Mouse (Mus musculus): ENCODE data around the gene Zfp219. TPM values are rescaled to one million over a fixed set of nuclear protein-coding genes. Genes with fewer than 3 reads are reported as not detected.
A peak's percentile ranks its signal among the peaks of the same experiment; 100 is the strongest.
"Not testable (repeated sequence)": the region's sequence is repeated elsewhere in the genome, so short reads cannot be mapped to it uniquely, and the experiment has no call there.

The Zfp219 gene
- total and polyA plus RNA-seq, 3 experiments: 36.3 to 46.9 TPM; not detected in 1

DNA sequence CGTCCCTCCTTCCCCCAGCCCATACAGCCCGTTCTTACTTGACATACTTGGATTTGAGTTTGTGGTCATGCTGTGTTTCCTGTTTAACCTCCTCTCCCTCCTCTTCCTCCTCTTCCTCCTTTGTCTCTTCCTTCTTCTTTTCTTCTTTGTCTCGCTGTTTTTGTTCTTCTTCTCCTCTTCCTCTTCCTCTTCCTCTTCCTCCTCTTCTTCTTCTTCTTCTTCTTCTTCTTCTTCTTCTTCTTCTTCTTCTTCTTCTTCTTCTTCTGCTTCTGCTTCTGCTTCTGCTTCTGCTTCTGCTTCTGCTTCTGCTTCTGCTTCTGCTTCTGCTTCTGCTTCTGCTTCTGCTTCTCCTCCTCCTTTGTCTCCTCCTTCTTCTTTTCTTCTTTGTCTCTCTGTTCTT, 21.8 kb upstream of the Zfp219 start, which contains the start of gene Olfr221:
TSS of gene Olfr221 (minus strand) at position 101 of the 400 bp plus-strand sequence.
- Histone ChIP-seq H3K4me3 (ENCODE audit: control insufficient read depth in 1 of 2, insufficient read depth in 1 of 2, low read depth in 2 of 2, low read length in 2 of 2) (peak within 1 kb of the TSS in 1 of 2 experiments; percentile 48; a peak in 2 of 4 replicates), H3K36me3 (ENCODE audit: control insufficient read depth in 1 of 2, insufficient read depth in 2 of 2, low read length in 2 of 2) (peaks cover 0 to 22% of the 10 kb centered on the region in 2 experiments; a peak in 2 of 4 replicates), H3K4me1 (ENCODE audit: control insufficient read depth in 1 of 2, insufficient read depth in 2 of 2, low read length in 2 of 2) (peaks cover 9 to 30% of the 10 kb centered on the region in 2 experiments)
- TF ChIP-seq TBP (IDR thresholded peaks at IDR 0.05; ENCODE audit: low read depth, low read length): 0 out of 2 replicates have a peak, but pooled peaks have one; percentile 0
- TF ChIP-seq MYC (IDR thresholded peaks at IDR 0.05; ENCODE audit: low read depth, low read length): 0 out of 2 replicates have a peak, but pooled peaks have one; percentile 16
- peak in 1 of 2 experiments; percentile 43; a peak in 1 of 4 replicates for TF ChIP-seq EP300 (IDR thresholded peaks at IDR 0.05; ENCODE audit: low read depth in 1 of 2, low read length in 2 of 2)
- not testable (repeated sequence) for H3K9ac ChIP-seq (ENCODE audit: control insufficient read depth, low read depth, low read length, poor library complexity, severe bottlenecking); H3K79me2 ChIP-seq (ENCODE audit: control insufficient read depth, insufficient read depth, low read length, poor library complexity); H3K27ac ChIP-seq (ENCODE audit: control insufficient read depth, low read depth, low read length); H3K9me3 ChIP-seq (replicated peaks; ENCODE audit: insufficient read depth, low read length); DNase-seq (ENCODE audit: low read depth, low spot score); H3K27me3 ChIP-seq (ENCODE audit: control insufficient read depth in 1 of 2, insufficient read depth in 2 of 2, low read length in 2 of 2)

DNA sequence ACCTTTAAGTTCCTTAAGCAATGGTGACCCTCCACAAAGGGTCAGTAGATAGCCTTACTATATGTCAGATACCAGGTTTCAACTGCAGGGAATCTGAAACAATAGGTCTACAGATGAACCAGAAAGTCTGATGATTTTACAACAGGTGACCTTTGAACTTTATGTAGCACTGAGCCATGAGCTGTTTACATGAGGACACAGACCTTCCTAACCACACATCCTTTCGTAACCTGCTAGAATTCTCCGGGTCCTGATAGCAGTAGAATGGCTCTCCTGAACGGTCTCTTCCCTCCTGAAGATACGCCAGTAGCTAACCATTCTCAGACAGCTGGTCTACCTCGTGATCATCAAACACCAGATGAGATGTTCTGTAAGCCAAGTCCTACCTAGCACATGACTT, 18.8 kb upstream of the Zfp219 start:
- Histone ChIP-seq H3K4me1 (ENCODE audit: control insufficient read depth in 1 of 2, insufficient read depth in 2 of 2, low read length in 2 of 2) (peaks cover 9 to 12% of the 10 kb centered on the region in 2 experiments), H3K36me3 (ENCODE audit: control insufficient read depth in 1 of 2, insufficient read depth in 2 of 2, low read length in 2 of 2) (peaks cover 0 to 9% of the 10 kb centered on the region in 2 experiments; a peak in 2 of 4 replicates), H3K27ac (ENCODE audit: control insufficient read depth, low read depth, low read length) (no peak overlapping the region), H3K27me3 (ENCODE audit: control insufficient read depth in 1 of 2, insufficient read depth in 2 of 2, low read length in 2 of 2) (peaks cover 0 to 5% of the 10 kb centered on the region in 2 experiments), H3K4me3 (ENCODE audit: control insufficient read depth in 1 of 2, insufficient read depth in 1 of 2, low read depth in 2 of 2, low read length in 2 of 2) (no peak overlapping the region), H3K79me2 (ENCODE audit: control insufficient read depth, insufficient read depth, low read length, poor library complexity) (no peaks in the 10 kb centered on the region), H3K9me3 (replicated peaks; ENCODE audit: insufficient read depth, low read length) (no peaks in the 10 kb centered on the region), H3K9ac (ENCODE audit: control insufficient read depth, low read depth, low read length, poor library complexity, severe bottlenecking) (no peak overlapping the region)
- DNase-seq (ENCODE audit: low read depth, low spot score): no peak
- TF ChIP-seq RCOR1 (IDR thresholded peaks at IDR 0.05; ENCODE audit: low read depth, low read length) (no peak), KAT2A (conservative IDR thresholded peaks at IDR 0.05; ENCODE audit: low read depth, low read length) (no peak), POLR2AphosphoS5 (IDR thresholded peaks at IDR 0.05; ENCODE audit: borderline replicate concordance, low read depth, low read length) (no peak), CHD2 (IDR thresholded peaks at IDR 0.05; ENCODE audit: low read length) (no peak), ZKSCAN1 (IDR thresholded peaks at IDR 0.05; ENCODE audit: low read depth, low read length) (no peak), NELFE (IDR thresholded peaks at IDR 0.05; ENCODE audit: low read depth, low read length) (no peak), MYB (IDR thresholded peaks at IDR 0.05; ENCODE audit: low read depth, low read length) (no peak), ZMIZ1 (IDR thresholded peaks at IDR 0.05; ENCODE audit: low read depth, low read length) (no peak), MAX (IDR thresholded peaks at IDR 0.05; ENCODE audit: low read length) (no peak), ZC3H11A (IDR thresholded peaks at IDR 0.05; ENCODE audit: low read depth, low read length) (no peak), RAD21 (IDR thresholded peaks at IDR 0.05; ENCODE audit: low read depth, low read length) (no peak), ZNF384 (IDR thresholded peaks at IDR 0.05; ENCODE audit: low read depth, low read length) (no peak)

DNA sequence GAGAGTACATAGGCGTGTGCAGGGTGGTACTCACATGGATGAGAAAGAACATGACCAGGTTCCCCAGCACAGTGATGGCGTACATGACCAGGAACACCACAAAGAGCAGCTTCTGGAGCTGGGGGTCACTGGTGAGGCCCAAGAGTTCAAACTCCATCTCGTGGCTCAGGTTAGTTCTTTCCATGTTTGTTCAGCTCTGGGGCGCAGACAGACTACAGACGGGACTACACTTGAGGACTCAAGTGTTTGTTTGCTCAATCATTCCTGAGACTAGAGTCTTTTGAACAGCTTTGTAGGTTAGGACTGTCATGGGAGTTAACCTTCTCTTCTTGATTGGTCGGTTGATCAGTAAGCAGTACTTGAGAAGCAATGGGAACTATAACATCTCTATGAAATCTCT, 15.4 kb upstream of the Zfp219 start:
- Histone ChIP-seq H3K9me3 (replicated peaks; ENCODE audit: insufficient read depth, low read length) (no peaks in the 10 kb centered on the region), H3K36me3 (ENCODE audit: control insufficient read depth in 1 of 2, insufficient read depth in 2 of 2, low read length in 2 of 2) (no peaks in the 10 kb centered on the region), H3K79me2 (ENCODE audit: control insufficient read depth, insufficient read depth, low read length, poor library complexity) (no peaks in the 10 kb centered on the region), H3K27ac (ENCODE audit: control insufficient read depth, low read depth, low read length) (no peak overlapping the region), H3K4me1 (ENCODE audit: control insufficient read depth in 1 of 2, insufficient read depth in 2 of 2, low read length in 2 of 2) (no peaks in the 10 kb centered on the region), H3K9ac (ENCODE audit: control insufficient read depth, low read depth, low read length, poor library complexity, severe bottlenecking) (no peak overlapping the region), H3K4me3 (ENCODE audit: control insufficient read depth in 1 of 2, insufficient read depth in 1 of 2, low read depth in 2 of 2, low read length in 2 of 2) (no peak overlapping the region), H3K27me3 (ENCODE audit: control insufficient read depth in 1 of 2, insufficient read depth in 2 of 2, low read length in 2 of 2) (peaks cover 0 to 5% of the 10 kb centered on the region in 2 experiments)
- no peak for DNase-seq (ENCODE audit: low read depth, low spot score)
- TF ChIP-seq MYB (IDR thresholded peaks at IDR 0.05; ENCODE audit: low read depth, low read length): no peak
- no peak for TF ChIP-seq POLR2AphosphoS5 (IDR thresholded peaks at IDR 0.05; ENCODE audit: borderline replicate concordance, low read depth, low read length)
- no peak for TF ChIP-seq RCOR1 (IDR thresholded peaks at IDR 0.05; ENCODE audit: low read depth, low read length)
- TF ChIP-seq TCF12 (IDR thresholded peaks at IDR 0.05; ENCODE audit: low read depth, low read length): no peak

Measured in MEL (cell line).